Mouse (Mus musculus): ENCODE results near the gene Pfkp.

The Pfkp gene

DNA sequence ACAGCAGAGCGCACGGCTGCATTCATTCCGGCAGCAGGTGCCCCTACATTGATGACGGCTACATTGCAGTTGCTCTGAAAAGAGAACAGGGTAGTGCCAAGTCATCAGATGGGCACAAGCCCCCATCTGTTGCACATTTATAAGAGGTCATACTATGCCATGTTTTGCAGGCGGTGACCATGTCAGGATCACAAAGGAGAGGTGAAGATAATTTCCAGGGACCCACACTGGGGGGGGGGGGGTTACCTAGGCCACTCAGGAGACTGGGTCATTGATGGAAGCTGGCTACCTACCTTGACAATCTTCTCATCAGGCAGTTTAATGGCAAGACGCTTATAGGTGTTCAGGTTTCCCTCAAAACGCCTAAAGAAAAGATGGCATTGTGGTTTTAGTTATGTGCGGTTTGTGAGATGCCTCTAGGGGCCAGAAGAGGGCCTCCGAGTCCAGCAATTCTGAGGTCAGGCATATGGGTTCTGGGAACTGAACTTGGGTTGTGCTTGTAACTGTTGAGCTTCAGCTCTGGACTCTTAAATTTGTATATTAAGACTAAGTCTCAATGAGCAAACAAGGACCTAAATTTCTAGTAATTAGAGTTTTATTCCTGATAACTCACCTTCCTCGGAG, 45.7 kb downstream of the Pfkp start:
- DNase-seq (ENCODE audit: low spot score): no peak

DNA sequence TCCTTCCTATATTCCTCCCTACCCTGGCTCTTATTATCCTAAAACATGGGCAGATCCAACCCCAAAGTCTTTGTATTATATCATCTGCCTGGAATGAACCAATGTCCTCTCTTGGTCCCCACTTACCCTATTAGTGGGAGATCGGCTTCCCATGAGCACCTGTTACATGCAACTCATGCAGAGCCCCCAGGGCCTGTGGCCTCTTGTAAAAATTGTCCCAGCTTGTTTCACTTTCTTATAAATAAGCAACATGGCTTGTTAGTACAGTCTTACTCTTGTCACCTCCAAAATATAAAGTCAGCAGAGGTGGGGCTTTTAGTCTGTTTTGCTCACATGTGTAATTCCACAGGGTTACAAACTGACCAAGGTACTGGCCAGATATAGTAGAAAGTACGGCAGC, 46.9 kb downstream of the Pfkp start:
- no peak for DNase-seq (ENCODE audit: low spot score)

DNA sequence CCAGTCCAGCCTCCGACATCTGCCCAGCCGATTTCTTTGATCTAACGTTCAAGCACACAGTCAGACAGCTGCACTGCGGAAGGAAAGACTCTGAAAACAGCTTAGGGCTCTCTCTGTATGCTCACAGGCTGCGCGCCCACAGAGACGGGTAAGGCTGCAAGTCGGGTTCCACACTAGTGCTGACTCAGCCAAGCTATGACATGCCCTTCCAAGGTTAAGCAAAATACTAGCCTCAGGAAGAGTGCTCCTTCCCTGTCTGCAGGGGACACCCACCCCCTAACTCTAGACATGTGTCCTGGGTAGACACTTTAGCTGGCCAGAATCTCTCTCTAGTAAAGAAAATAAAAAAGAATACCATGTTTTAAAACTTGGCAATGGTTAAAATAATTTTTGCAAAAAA, 48.0 kb downstream of the Pfkp start:
- no peak for DNase-seq (ENCODE audit: low spot score)

DNA sequence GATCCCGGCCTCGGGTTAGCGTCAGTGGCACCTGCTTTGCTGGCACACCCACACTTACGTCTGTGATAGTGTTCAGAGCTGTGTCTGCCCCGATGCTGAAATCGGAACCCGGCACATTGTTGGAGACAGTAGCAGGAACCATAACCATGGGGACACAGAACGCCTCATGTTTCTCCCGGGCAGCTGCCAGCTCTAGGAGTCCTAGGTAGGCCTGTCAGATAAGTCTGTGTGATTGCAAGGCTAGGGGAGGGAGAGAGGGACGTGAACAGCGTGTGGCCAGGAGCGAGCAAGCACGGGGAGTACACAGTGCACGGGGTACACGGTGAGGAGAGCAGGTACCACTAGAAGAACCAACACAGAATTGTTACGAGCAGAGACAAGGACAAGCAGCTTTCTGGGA, 50.8 kb downstream of the Pfkp start:
- no peak for DNase-seq (ENCODE audit: low spot score)

DNA sequence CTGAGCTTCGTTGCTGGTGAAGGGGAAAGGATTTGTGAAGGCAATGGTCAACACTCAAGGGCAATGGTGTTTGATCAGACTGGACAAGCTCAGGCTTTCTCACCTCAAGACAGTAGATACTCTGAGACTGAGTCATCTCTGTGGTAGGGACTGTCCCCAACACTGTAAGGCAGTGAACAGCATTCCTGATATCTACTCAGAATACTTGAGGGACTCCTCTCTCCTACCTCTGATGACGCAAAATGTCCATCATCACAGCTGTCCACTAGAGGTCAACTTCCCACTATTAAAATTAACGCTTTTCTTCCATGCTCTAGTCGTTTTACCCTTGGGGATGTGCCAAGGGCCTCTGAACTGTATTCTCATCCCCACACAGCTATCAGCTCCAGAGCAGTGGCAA, 53.2 kb downstream of the Pfkp start:
- DNase-seq (ENCODE audit: low spot score): no peak

DNA sequence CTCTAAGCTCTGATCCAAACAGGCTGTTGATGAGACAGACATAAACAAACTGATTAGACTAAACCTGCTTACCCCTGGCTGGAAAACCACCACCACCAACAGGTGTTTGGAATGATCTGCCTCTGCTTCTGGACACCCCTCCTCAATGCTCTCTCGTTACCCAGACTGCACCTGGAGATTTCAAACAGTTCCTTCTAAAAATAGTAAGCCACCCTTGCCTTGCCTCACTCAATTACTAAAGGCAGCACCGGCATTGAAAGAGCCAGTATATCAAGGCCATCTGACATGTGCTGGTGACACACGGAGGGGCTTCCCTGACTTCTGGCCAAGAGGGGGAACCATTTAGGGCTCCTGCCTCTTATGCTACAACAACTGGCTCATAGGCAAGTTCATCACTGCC, 57.7 kb downstream of the Pfkp start:
- no peak for DNase-seq (ENCODE audit: low spot score)

DNA sequence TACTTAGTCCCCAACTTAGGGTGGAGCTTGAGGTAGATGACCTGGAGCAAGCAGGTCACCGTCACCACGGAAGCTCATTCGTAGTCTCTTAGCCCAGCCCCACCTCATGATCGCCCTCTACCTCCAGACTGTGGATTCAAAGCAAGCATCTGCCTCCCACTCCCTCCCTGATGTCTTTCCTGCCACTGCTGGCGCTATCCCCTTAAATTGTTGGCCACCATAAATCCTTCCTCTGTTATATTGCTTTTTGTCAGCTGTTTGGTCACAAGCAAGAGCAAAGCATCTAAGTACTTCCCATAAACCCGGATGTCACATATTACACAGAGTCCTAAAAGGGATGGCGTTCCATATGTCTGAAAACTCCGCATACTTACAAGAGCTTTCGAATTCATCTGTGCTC, 62.6 kb downstream of the Pfkp start:
- no peak for DNase-seq (ENCODE audit: low spot score)

DNA sequence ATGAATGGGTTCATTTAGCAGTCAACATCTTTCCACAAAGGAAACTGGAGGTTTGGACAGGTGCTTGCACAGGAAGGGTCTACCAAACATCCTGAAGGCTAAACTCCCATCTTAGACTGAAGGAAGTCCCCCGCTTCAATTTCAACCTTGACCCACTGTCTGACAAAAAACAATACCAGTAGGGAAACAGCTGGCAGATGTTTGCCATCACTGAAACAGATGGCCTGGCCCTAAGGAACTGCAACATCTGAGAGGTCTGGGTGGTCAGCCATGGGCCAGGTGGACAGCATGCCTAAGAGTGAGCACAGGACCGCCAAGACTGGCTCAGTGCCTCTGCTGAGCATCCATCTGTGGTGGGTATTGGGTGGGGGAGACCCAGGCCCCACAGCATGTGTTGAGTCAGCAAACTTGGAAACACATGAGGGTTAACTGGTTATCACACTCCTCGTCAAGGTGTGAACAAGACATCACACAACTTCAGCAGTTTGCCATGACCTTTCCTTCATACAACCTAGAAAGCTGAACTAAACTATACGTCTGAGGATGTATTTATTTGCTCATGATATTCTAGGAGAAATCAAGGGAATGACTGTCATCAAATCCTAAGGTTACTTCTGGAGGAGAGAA, 65.0 kb downstream of the Pfkp start:
- no peak for DNase-seq (ENCODE audit: low spot score)

DNA sequence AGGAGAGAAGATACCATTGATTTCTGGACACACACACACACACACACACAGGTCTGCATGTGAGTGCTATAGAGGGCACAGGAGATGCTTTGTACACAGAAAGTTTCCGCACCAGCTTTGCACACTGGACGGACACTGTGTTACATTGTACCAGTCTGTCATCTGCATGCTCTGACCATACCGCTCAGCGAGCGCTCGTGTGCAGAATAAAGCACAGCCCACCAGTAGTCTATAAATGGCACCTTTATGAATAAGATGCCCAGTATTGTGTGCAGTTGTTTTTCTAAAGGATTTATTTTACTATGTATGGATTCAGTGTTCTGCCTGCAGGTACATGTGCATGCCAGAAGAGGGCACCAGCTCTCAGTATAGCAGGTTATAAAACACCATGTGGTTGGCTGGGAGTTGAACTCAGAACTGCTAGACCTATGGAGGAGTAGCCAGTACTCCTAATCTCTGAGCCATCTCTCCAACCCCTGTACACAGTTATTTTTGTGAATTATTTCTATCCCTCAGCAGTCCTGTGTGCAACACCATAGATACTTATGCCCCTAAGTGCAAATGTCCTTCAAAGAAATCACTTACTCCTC, 72.6 kb downstream of the Pfkp start:
- no peak for DNase-seq (ENCODE audit: low spot score)

DNA sequence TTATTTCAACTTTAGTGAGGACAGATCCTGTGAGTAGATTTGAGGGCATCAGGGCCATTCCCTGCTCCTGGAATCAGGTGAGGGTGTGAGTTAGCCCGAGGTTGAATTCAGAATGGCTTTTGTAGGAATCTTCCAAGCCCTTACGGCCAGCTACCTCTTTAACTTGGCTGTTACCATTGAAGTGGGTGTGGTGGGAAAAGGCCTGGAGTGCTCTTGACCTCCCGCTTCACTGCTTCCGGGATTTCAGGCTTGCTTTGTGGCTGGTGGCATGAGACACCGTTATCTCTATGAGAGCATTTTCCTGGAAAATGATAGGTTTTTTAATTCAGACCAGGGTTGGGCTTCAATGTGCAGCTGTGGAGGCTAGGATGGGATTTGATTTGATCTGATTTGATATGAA, 83.0 kb downstream of the Pfkp start:
- no peak for DNase-seq (ENCODE audit: low spot score)

DNA sequence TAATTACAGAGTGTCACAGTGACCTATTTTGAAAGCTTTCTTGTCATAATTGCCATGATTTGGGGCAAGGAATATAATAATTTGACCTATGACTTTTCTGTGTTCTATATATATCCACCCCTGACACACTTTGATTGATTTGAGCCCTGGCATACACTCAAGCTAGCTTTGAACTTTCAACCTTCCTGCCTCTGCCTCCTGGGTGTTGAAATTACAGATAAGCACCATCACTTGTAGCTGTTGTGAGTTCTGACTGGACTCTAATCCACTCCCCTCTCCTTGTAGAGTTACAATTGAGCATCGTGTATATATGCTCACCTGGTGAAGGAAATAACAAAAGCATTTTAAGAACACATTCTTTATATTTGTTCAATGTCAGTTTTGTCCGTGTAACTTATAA, 86.2 kb downstream of the Pfkp start:
- no peak for DNase-seq (ENCODE audit: low spot score)

DNA sequence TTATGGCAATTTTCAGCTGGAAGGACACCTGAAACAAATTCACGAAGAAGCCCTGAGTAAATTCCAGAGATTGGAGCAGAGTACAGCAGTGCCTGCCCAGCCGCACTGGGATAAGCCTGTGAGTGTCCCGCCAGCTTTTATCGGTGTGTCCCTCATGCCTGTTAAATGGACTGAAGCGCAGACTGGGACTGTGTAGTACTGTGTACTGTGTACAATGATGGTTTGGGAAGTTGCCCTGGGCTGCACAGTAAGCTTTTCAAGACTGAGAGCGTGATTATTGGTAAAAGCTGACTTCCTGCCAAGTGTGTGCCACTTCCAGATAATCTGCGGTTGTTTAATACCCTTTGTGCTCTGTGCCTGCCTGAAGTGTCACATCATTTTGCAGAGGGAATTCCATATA, 90.8 kb downstream of the Pfkp start:
- DNase-seq (ENCODE audit: low spot score): no peak

DNA sequence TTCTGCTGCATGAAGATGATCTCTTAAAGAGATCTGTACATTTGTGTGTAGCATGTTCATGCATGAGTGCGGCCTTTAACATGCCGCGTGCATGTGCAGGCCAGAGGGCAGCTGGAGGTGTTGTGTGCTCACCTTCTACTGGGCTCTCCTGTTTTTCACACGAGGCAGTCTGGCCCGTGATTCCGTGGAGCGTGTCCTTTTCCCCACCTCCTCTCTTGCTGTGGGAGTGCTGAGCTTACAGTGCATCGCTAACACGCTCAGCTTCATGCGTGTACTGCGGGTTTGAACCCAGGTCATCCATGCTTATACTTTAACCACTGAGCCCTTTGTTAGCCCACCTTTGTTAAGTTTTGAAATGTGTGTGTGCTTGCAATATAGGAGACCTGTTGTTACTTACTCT, 92.9 kb downstream of the Pfkp start:
- DNase-seq (ENCODE audit: low spot score): no peak

DNA sequence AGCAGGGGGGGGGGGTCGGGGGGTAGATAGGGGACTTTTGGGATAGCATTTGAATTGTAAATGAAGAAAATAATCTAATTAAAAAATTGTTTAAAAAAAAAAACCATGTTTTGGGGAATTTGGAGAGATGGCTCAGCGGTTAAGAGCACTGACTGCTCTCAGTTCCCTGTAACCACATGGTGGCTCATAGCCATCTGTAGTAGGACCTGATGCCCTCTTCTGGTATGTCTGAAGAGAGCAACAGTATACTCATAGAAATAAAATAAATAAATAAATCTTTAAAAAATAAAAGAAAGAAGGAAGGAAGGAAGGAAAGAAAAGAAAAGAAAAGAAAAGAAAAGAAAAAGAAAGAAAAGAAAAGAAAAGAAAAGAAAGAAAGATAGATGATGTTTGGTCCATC, 94.9 kb downstream of the Pfkp start:
- DNase-seq (ENCODE audit: low spot score): no peak

DNA sequence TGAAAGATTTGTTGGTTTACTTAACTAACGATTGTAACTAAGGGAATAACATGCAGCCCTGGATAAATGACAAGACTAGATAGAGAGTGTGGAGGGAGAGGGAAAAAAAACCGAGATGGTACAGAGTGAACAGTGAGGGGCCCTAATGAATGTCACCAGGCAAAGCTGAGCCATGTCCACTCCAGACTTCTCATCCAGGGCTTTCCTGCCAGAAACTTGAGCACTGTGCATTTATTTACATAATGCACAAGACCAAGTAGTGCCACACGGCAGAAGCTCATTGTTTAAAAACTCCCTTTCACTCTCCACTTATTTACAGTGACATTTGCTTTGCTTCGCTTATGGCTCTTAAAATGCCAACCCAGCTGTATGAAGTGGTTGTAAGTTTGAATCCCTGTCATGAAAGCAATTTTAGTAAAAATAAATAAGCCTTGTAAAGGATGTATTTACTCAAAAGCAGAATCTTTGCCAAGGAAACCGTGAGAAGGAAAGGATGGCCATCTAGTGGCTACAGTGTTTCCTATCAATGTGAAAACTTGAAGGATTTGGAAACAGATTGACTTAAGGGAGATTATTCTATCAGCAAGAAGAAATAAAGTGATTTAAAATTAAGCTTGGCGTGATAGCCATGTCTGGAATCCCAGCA, 113.2 kb downstream of the Pfkp start:
- DNase-seq (ENCODE audit: low spot score): no peak

DNA sequence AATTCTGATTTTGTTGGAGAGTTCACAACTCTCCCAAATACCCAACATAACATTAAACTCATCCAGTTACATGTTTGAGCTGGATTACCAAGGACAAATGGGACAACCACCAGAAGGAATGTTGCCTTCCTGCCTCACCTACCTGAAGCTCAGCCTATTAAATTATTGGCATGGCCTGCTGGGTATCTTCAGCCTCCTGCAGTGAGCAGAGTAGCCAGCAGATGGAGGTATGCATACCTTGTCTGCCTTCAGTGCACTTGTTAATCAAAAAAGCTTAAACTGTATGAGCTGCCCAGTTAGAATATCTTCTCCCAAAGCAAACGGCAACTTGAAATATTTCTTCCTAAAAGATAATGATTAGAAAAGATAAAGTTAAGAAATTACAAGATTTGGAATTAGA, 115.9 kb downstream of the Pfkp start:
- no peak for DNase-seq (ENCODE audit: low spot score)
